Mouse (Mus musculus) liver (tissue): ENCODE data around the gene Nin.
A peak's percentile ranks its signal among the peaks of the same experiment; 100 is the strongest.

Experiments used
- DNase-seq: peaks from one replicate; pipeline ENCODE4 v3.0.0-alpha.2; 2020; ENCODE audit warnings: mixed read lengths

Gene Nin

DNA sequence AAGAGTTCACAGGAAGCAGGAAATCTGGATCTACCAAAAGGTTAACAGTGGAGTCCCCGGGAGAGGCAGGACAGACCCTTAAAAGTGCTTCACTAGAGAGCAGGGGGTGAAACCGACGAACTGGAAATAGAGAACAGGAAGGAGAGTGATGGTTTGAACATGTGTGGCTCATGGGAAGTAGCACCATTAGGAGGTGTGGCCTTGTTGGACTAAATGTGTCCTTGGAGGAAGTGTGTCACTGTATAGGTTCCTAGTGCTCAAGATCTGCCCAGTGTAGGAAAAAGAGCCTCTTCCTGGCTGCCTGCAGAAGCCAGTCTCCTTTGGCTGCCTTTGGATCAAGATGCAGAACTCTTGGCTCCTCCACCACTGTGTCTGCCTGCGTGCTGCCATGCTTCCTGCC, 108.4 kb downstream of the Nin start:
- no peak for DNase-seq

- DNase-seq: no peak
These were observed 115.1 kb downstream of the Nin start for GRCm38 (mm10) chr12:69998186-69998983.

- DNase-seq: no peak
These were observed 118.1 kb downstream of the Nin start for GRCm38 (mm10) chr12:69995382-69995781.

DNA sequence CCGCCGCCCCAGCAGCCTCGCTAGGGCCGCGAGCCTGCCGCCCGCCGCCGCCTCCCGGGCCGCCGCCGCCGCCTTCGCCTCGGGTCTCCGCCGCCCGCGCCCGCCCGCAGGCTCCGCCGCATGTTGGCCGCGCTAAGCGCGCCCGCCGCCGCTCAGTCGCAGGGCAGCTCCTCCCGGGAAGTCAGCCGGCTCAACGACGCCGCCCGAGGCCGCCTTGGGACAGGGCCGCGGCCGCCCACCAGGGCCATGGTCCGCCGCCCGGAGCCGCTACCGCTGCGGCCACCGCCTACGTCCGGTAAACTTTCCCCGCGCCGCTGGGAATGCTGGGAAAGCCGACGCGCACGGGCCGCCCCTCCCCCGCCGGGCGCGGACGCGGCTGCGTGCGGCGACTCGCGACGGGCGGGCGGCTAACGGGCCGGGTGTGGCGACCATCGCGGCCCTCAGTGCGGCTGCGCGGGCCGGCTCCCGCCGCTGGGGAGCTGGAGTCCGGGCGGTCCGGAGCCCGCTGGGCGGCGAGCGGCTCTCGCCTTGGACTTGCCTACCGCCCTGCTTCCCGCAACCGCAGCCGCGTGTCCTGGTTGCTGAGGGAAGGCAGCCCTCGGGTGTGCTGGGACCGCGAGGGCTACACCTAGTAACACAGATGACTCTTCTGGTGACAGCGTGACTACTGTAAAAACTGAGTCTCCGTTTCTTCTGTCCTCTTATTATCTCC, 126.6 kb downstream of the Nin start, which contains the start of gene Sav1:
Sav1 (minus strand) TSS at position 217 of the 712 bp plus-strand sequence.
- peak; percentile 94 for DNase-seq

DNA sequence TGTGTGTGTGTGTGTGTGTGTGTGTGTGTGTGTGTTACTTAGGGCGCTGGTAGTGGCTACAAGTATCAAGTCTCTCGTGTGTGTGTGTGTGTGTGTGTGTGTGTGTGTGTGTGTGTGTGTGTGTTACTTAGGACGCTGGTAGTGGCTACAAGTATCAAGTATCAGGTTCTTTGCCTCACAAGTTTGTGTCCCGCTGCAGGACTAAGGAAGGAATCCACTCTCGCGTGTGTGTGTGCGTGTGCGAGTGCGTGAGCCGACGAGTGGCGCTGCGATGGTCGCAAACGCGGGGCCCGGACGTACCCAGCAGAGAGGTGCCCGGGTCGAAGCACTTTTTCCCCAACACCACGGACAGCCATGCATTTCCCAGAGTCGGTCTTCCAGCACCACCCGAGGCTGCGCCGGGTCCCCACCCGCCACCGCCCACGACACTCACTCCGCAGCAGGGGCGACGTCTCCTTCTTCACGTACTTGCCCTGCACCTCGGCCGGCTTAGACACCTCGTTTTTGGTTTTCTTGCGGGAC, 127.2 kb downstream of the Nin start:
- peak; percentile 65 for DNase-seq

GRCm38 (mm10) chr12:69985546-69985945, 128.0 kb downstream of the Nin start:
- DNase-seq: no peak

- DNase-seq: no peak
These were observed 130.6 kb downstream of the Nin start for GRCm38 (mm10) chr12:69982874-69983273.

DNA sequence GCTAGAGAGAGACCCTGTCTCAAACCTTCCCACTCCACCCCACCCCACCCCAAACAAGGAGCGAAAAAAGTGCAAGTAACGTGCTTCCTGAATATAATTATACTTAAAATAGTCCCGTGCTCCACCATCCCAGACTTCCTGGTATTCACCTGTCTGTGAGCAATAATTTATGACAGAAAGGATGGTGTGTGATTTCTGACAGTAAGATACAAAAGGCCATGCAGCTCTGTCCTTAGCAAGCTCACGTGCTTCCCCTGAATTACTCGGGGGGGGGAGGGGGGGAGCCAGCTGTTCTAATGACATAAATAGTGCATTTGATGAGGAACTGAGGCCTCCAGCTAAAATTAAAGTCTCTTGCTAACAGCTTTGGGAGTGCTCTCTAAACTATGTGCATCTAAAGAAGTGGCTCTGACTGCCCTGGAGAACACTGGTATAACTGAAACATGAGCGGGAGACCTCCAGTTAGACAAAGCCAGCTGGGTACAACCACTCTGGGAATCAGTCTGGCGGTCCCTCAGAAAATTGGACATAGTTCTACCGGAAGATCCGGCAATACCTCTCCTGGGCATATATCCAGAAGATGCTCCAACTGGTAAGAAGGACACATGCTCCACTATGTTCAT, 136.0 kb downstream of the Nin start:
- DNase-seq: no peak

DNA sequence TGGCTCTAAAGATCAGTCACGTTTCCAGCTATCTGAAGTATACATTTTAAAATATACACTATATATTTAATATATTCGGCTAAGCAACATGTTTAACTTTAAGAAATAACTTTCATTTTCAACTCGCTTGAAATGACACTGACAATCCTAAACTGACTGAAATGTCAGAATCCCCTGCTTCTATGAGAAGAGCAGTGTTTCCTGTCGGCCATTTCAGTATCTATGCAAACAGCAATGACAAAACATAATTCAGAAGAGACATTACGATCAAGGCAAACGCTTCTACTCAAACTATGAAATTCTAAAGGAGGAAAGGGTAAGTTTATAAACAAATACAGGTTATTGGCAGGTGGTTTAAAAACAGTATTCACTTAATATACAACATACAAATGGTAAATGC, 136.8 kb downstream of the Nin start:
- no peak for DNase-seq

DNA sequence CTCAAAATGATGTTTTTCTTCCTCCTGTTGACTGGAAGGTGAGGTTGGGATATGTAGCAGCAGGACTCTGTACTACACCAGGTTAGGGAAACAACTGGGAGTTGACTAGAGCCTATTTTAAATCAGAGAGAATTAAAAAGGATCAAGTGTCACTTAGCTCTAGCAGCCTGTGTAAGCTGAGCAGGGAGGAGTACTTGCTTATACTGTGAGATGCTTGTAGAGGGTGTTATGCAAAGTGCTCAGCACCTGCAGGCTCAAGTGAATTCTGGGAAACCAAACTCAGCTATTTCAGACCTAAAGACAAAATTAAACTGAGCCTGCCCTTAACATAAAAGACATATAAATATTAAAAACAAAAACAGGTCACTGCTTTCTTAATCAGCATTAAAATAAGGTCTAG, 139.9 kb downstream of the Nin start:
- no peak for DNase-seq

GRCm38 (mm10) chr12:69968154-69968553, 145.4 kb downstream of the Nin start:
- no peak for DNase-seq

DNA sequence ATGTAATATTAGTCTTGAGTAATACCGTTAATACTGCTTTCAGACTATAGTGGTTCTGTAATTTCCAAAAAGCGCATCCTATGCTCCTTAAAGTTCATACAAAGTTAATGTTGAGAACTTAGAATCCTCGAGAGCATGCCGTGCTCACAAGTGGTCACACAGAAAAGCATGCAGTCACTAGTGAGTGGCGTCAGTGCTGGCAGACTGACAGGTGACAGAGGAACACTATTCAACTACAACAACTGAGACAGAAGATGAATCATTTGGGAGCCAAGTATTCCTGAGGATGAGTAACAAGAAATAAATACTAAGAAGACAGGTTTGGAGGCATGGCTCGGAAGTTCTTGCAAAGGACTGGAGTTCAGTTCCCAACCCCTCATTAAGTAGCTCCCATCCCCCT, 146.4 kb downstream of the Nin start:
- DNase-seq: no peak

DNA sequence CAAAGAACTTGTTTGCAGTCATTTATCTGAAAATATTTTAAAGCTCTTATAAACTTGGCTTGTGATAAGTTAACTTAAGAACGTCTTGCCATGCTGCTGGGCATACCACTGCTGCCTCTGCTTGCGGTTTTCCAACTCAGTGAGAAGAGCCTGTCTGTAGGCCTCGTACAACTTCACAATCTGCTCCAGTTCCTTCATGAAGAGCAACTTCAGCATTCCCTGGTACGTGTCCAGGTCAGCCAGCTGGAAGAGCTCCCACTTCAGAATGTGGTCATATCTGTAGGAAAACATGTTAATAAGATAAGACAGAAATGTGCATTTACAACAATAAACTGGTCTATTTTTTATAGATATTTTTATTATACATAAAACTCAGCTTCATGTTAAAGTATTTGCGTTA, 147.4 kb downstream of the Nin start:
- DNase-seq: no peak

- no peak for DNase-seq
These were observed 147.9 kb downstream of the Nin start for GRCm38 (mm10) chr12:69965644-69966043.

DNA sequence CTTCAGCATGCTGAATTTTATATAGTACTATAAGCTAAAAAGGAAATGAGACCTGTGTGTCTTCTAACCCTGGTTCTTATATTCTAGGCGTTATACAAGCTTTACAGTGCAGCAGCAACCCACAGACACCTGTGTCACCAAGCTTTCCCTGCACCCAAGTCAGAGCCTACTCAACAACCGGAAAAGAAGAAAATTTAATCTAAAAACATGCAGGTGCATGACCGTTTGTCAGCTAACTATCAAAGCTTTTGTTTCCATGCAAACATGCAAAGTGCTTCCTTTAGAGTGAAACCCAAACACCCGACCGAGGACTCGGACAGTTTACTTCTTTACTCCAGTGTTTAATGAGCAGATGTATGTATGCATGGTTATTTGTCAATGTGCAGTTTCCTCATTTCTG, 150.4 kb downstream of the Nin start:
- DNase-seq: no peak

GRCm38 (mm10) chr12:69962468-69962867, 151.0 kb downstream of the Nin start:
- peak; percentile 66 for DNase-seq
